Mouse (Mus musculus) brain, embryonic 14.5 days (tissue): ENCODE measurements at regions not wholly inside any gene's neighbourhood (a gene's known extent, or its start where the extent isn't known, plus 50 kb on each side); places are given as distances from the start of the nearest gene placed in this dataset.

ENCODE experiments used
- CTCF ChIP-seq: fragments of 200-500 bp; IDR thresholded peaks from 2 replicates; pipeline ENCODE4 v1.5.1; 2012; ENCODE audit warnings: inconsistent platforms, mild to moderate bottlenecking, moderate library complexity, borderline replicate concordance; ENCODE audit not compliant: insufficient read depth, insufficient read length; ENCODE audit errors: extremely low read depth
- POLR2A ChIP-seq: fragments of 200-500 bp; IDR thresholded peaks from 2 replicates; pipeline ENCODE4 v1.6.1; 2012; ENCODE audit warnings: mild to moderate bottlenecking, inconsistent platforms, borderline replicate concordance; ENCODE audit not compliant: poor library complexity, insufficient read depth, insufficient read length, severe bottlenecking; ENCODE audit errors: extremely low read depth

- TF ChIP-seq CTCF (no peak), POLR2A (no peak)
Measured at GRCm38 (mm10) chr19:55992727-55993066, 251.1 kb downstream of the Tcf7l2 start.
